Mouse (Mus musculus) liver, postnatal 0 days (tissue): ENCODE measurements at regions not wholly inside any gene's neighbourhood (a gene's known extent, or its start where the extent isn't known, plus 50 kb on each side); places are given as distances from the start of the nearest gene placed in this dataset.

Experiments
- CTCF ChIP-seq: sonication (generic); IDR thresholded peaks from 2 replicates; pipeline ENCODE4 v1.5.1; 2016; ENCODE audit warnings: antibody characterized with exemption, low read depth
- EP300 ChIP-seq: IDR thresholded peaks from 2 replicates; pipeline ENCODE4 v1.6.1; 2016; ENCODE audit warnings: antibody characterized with exemption, low read depth, mild to moderate bottlenecking

DNA sequence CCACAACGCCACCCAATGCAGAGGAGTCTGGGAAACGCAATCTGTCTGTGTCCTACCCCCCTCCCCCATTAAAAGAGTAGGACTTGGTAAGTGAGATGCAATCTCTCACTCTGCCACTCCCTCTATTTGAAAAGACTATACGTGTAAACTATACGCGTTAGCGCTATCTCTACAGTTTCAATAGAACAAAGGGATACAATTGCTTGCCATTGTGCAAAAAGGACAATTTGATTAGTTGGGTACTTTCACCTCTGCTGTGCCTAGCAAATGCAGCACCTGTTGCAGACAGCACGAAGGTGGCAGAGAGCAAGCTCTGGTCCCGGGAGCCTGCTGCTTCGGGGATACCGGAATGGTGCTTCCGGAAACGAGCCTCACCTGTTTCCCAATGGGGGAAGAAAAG, 137.5 kb upstream of the Btg1 start:
- TF ChIP-seq CTCF (no peak), EP300 (no peak)
